25 mouse cellular contexts compared by ENCODE assay signal in the genomic region with DNA sequence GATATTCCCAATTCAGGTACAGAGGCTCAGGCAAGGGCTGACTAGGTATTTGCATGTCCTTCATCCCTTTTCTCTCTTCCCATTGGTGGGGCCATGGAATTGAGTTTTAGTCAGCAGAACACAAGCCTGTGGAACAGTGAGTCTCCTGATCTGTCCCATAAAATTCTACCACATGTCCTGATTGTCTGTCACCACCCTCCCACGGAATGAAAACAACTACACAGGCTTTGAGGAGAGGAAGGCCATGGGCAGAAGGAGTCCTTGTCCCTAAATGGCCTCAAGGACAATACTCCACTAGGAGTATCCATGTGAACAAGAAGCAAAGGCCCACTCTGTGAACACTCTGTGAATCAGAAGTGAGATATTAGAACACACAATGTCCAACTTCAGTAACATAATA.
"Had no signal": no experiment of that assay in that cellular context is flagged by ENCODE, and none has a peak within 500 bp of the region (broad histone marks: within the 10 kb centered on the region; RNA-seq: fewer than 3 reads in every experiment).

No protein-coding gene starts in this region.

- H3K9ac ChIP-seq: kidney, embryonic 15.5 days; limb, embryonic 13.5 days; liver, embryonic 12.5 days; liver, embryonic 15.5 days; lung, embryonic 15.5 days; midbrain, embryonic 13.5 days; neural tube, embryonic 13.5 days had no signal

- H3K4me1 ChIP-seq: kidney, embryonic 15.5 days; limb, embryonic 10.5 days; limb, embryonic 13.5 days; liver, embryonic 12.5 days; liver, embryonic 15.5 days; megakaryocyte, embryonic 14.5 days; midbrain, embryonic 10.5 days; midbrain, embryonic 13.5 days; neural tube, embryonic 13.5 days had no signal

- H3K4me3 ChIP-seq: kidney, embryonic 15.5 days; limb, embryonic 10.5 days; limb, embryonic 13.5 days; liver, embryonic 12.5 days; liver, embryonic 15.5 days; lung, embryonic 15.5 days; megakaryocyte, embryonic 14.5 days; midbrain, embryonic 10.5 days; midbrain, embryonic 13.5 days; myocyte; neural tube, embryonic 13.5 days had no signal

- H3K27me3 ChIP-seq: kidney, embryonic 15.5 days; limb, embryonic 13.5 days; liver, embryonic 12.5 days; liver, embryonic 15.5 days; lung, embryonic 15.5 days; megakaryocyte, embryonic 14.5 days; midbrain, embryonic 13.5 days; neural tube, embryonic 13.5 days had no signal

- H3K27ac ChIP-seq: kidney, embryonic 15.5 days; limb, embryonic 10.5 days; limb, embryonic 13.5 days; liver, embryonic 12.5 days; liver, embryonic 15.5 days; lung, embryonic 15.5 days; midbrain, embryonic 10.5 days; midbrain, embryonic 13.5 days; neural tube, embryonic 13.5 days; stomach, postnatal 0 days had no signal

- H3K4me2 ChIP-seq: kidney, embryonic 15.5 days; limb, embryonic 13.5 days; liver, embryonic 12.5 days; liver, embryonic 15.5 days; lung, embryonic 15.5 days; midbrain, embryonic 13.5 days; neural tube, embryonic 13.5 days had no signal

- DNase-seq: kidney, adult 8-10 months; kidney, postnatal 10 days; kidney, postnatal 36 days; liver; lung, adult 18-20 months; lung, postnatal 10 days; lung, postnatal 36 days; right cerebral cortex, adult 18-20 months; right cerebral cortex, postnatal 14 days; right cerebral cortex, postnatal 4 days; thymus, adult 18-20 months; thymus, postnatal 4 days had no signal

- ATAC-seq: liver, embryonic 12.5 days; midbrain, embryonic 13.5 days; midbrain, embryonic 16.5 days had no signal

- H3K9me3 ChIP-seq: kidney, embryonic 15.5 days; limb, embryonic 10.5 days; limb, embryonic 13.5 days; liver, embryonic 12.5 days; liver, embryonic 15.5 days; lung, embryonic 15.5 days; midbrain, embryonic 10.5 days; midbrain, embryonic 13.5 days; neural tube, embryonic 13.5 days had no signal

- H3K36me3 ChIP-seq: kidney, embryonic 15.5 days; limb, embryonic 10.5 days; limb, embryonic 13.5 days; liver, embryonic 12.5 days; liver, embryonic 15.5 days; lung, embryonic 15.5 days; midbrain, embryonic 10.5 days; midbrain, embryonic 13.5 days; neural tube, embryonic 13.5 days had no signal
